Mouse (Mus musculus): ENCODE results near the gene Mapk8ip3. TPM values are rescaled to one million over a fixed set of nuclear protein-coding genes. Genes with fewer than 3 reads are reported as not detected.

The Mapk8ip3 gene
- polyA plus RNA-seq, 1 experiment from 2014 or later: 79.1 TPM

- Histone ChIP-seq H3K4me3 (peak overlapping the region; percentile 70; the same call in 1 of the 2 replicates), H3K4me2 (peak overlapping the region; percentile 100), H3K27ac (no peak overlapping the region), H3K4me1 (replicated peaks) (peaks cover 44% of the 10 kb centered on the region), H3K27me3 (no peaks in the 10 kb centered on the region), H3K36me3 (peaks cover 68% of the 10 kb centered on the region), H3K9ac (peak overlapping the region; percentile 96), H3K9me3 (no peaks in the 10 kb centered on the region)
- no peak for ATAC-seq (ENCODE audit: low FRiP score)
- WGBS: 91% methylated on average over 4 of the region's 4 CpGs
Measured at GRCm38 (mm10) chr17:24898041-24898854, 38.5 kb downstream of the Mapk8ip3 start.

GRCm38 (mm10) chr17:24897600-24897999 is 39.2 kb downstream of the Mapk8ip3 start:
- H3K27ac ChIP-seq: no peak overlapping the region
- H3K4me2 ChIP-seq: peak overlapping the region; percentile 100
- H3K4me1 ChIP-seq (replicated peaks): peaks cover 46% of the 10 kb centered on the region
- H3K9ac ChIP-seq: peak overlapping the region; percentile 96
- ATAC-seq (ENCODE audit: low FRiP score): no peak
- H3K27me3 ChIP-seq: no peaks in the 10 kb centered on the region
- peak overlapping the region; percentile 70 for H3K4me3 ChIP-seq
- H3K9me3 ChIP-seq: no peaks in the 10 kb centered on the region
- 68% methylated on average over 4 of the region's 4 CpGs for WGBS
- H3K36me3 ChIP-seq: peaks cover 68% of the 10 kb centered on the region

- Histone ChIP-seq H3K9me3 (no peaks in the 10 kb centered on the region), H3K36me3 (peaks cover 68% of the 10 kb centered on the region), H3K4me2 (peak overlapping the region; percentile 100), H3K27ac (peak overlapping the region; percentile 91), H3K9ac (peak overlapping the region; percentile 96), H3K27me3 (no peaks in the 10 kb centered on the region), H3K4me3 (peak overlapping the region; percentile 70), H3K4me1 (replicated peaks) (peaks cover 46% of the 10 kb centered on the region)
- WGBS: 35% methylated on average over 11 of the region's 11 CpGs
- ATAC-seq (ENCODE audit: low FRiP score): no peak
Measured at GRCm38 (mm10) chr17:24896993-24897269, 39.8 kb downstream of the Mapk8ip3 start.

- Histone ChIP-seq H3K9ac (peak within 1 kb of the TSS; percentile 96), H3K27ac (peak within 1 kb of the TSS; percentile 91), H3K4me1 (replicated peaks) (peaks cover 46% of the 10 kb centered on the region), H3K4me2 (peak within 1 kb of the TSS; percentile 100), H3K27me3 (no peaks in the 10 kb centered on the region), H3K36me3 (peaks cover 68% of the 10 kb centered on the region), H3K4me3 (peak within 1 kb of the TSS; percentile 70), H3K9me3 (no peaks in the 10 kb centered on the region)
- ATAC-seq (ENCODE audit: low FRiP score): peak; percentile 65
- 2% methylated on average over 50 of the region's 50 CpGs for WGBS
Measured at GRCm38 (mm10) chr17:24896241-24896992, 40.4 kb downstream of the Mapk8ip3 start, which contains the start of gene Nme3. Gene Nme3, plus strand, starts transcription at chr17:24896500.

- ATAC-seq (ENCODE audit: low FRiP score): peak; percentile 4; the same call in 1 of the 2 replicates
- H3K9me3 ChIP-seq: no peaks in the 10 kb centered on the region
- WGBS: 11% methylated on average over 23 of the region's 23 CpGs
- H3K27ac ChIP-seq: peak overlapping the region; percentile 91
- H3K27me3 ChIP-seq: no peaks in the 10 kb centered on the region
- H3K4me3 ChIP-seq: peak overlapping the region; percentile 70
- H3K4me1 ChIP-seq (replicated peaks): peaks cover 46% of the 10 kb centered on the region
- peaks cover 68% of the 10 kb centered on the region for H3K36me3 ChIP-seq
- peak overlapping the region; percentile 96 for H3K9ac ChIP-seq
- H3K4me2 ChIP-seq: peak overlapping the region; percentile 100
Measured at GRCm38 (mm10) chr17:24895571-24896240, 41.1 kb downstream of the Mapk8ip3 start.

DNA sequence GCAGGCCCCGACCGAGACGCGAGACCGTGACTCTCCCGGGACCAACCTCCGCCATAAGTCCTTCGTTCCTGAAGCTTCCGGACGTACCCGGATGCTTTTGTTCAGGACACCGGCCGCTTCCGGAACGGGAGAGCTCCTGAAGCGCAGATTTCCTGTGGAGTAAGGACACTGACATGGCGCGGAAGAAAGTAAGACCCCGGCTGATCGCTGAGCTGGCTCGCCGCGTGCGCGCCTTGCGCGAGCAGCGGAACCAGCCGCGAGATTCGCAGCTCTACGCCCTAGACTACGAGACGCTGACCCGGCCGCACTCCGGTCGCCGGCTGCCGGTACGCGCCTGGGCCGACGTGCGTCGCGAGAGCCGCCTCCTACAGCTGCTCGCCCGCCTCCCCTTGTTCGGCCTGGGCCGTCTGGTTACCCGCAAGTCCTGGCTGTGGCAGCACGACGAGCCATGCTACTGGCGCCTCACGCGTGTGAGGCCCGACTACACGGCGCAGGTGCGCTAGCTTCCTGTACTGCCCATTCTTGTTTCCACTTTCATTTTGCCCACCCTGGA is 41.7 kb downstream of the Mapk8ip3 start, which contains the start of the genes Eme2 and Mrps34:
Gene Eme2, minus strand, starts transcription at position 93 of the 553 bp plus-strand sequence.
Gene Mrps34, plus strand, starts transcription at position 122 of the 553 bp plus-strand sequence.
- Histone ChIP-seq H3K27ac (peak within 1 kb of the TSS; percentile 91), H3K9ac (peak within 1 kb of the TSS; percentile 96), H3K4me2 (peak within 1 kb of the TSS; percentile 100), H3K9me3 (no peaks in the 10 kb centered on the region), H3K27me3 (no peaks in the 10 kb centered on the region), H3K4me3 (peak within 1 kb of the TSS; percentile 70), H3K4me1 (replicated peaks) (peaks cover 48% of the 10 kb centered on the region), H3K36me3 (peaks cover 68% of the 10 kb centered on the region)
- under 1% methylated on average over 62 of the region's 62 CpGs for WGBS
- ATAC-seq (ENCODE audit: low FRiP score): peak; percentile 63

DNA sequence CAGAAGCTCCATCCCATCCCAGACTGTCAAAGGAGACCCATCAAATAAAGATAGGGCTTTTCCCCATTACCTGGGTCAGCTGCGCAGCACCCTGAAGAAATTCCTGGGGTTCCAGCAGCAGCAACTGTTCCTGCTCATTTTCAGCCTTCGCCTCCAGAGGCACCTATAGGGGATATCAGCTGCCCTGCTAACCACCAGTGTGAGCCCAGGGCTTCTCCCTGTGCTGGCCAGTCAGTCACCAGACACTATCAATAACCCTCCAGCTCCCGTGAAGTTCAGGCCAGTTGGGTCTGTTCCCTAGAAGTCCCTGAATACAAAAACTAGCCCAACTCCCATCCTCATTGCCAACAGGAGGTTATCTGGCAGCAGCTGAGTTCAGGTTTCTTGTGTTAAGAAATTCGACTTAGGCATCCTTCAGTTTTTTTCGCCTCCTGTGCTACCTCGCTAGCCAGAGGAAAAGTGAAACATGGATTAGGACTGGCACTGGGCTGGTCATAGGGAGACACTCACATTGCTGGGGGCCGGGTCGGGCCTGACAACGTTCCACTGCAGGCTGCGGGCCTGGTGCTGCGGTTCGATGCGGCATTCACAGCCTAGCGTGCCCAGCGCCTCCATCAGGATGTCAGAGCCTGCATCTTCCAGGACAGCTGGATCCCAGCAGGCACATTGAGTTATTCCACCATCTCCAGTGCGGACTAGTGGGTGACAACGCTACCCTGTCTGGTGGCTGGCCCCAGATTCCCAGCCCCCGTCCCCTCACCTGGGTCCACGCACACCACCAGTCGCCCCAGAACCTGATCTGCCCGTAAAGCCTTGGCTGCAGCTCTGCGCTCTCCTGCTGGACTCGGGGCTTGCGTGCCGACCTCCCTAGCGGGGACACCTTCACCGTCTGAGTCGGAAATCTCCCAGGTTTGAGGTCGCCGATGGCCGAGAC is 42.4 kb downstream of the Mapk8ip3 start:
- no peaks in the 10 kb centered on the region for H3K9me3 ChIP-seq
- peak overlapping the region; percentile 70 for H3K4me3 ChIP-seq
- WGBS: 12% methylated on average over 31 of the region's 31 CpGs
- peak; percentile 38 for ATAC-seq (ENCODE audit: low FRiP score)
- H3K27me3 ChIP-seq: no peaks in the 10 kb centered on the region
- peak overlapping the region; percentile 100 for H3K4me2 ChIP-seq
- peaks cover 49% of the 10 kb centered on the region for H3K4me1 ChIP-seq (replicated peaks)
- peak overlapping the region; percentile 91 for H3K27ac ChIP-seq
- peak overlapping the region; percentile 96 for H3K9ac ChIP-seq
- peaks cover 68% of the 10 kb centered on the region for H3K36me3 ChIP-seq

GRCm38 (mm10) chr17:24893276-24893675 is 43.5 kb downstream of the Mapk8ip3 start:
- Histone ChIP-seq H3K27me3 (no peaks in the 10 kb centered on the region), H3K4me2 (no peak overlapping the region), H3K9me3 (no peaks in the 10 kb centered on the region), H3K36me3 (peaks cover 63% of the 10 kb centered on the region), H3K4me3 (no peak overlapping the region), H3K27ac (no peak overlapping the region), H3K4me1 (replicated peaks) (peaks cover 52% of the 10 kb centered on the region), H3K9ac (0 out of 2 replicates have a peak overlapping the region, but pooled peaks have one; percentile 96)
- WGBS: 91% methylated on average over 2 of the region's 2 CpGs
- no peak for ATAC-seq (ENCODE audit: low FRiP score)

GRCm38 (mm10) chr17:24892785-24893184 is 44.0 kb downstream of the Mapk8ip3 start:
- WGBS: 92% methylated on average over 12 of the region's 12 CpGs
- H3K36me3 ChIP-seq: peaks cover 58% of the 10 kb centered on the region
- no peak overlapping the region for H3K27ac ChIP-seq
- no peaks in the 10 kb centered on the region for H3K27me3 ChIP-seq
- no peak overlapping the region for H3K9ac ChIP-seq
- peaks cover 52% of the 10 kb centered on the region for H3K4me1 ChIP-seq (replicated peaks)
- no peak for ATAC-seq (ENCODE audit: low FRiP score)
- H3K4me2 ChIP-seq: no peak overlapping the region
- no peaks in the 10 kb centered on the region for H3K9me3 ChIP-seq
- H3K4me3 ChIP-seq: no peak overlapping the region

GRCm38 (mm10) chr17:24891321-24891720 is 45.5 kb downstream of the Mapk8ip3 start:
- 89% methylated on average over 13 of the region's 13 CpGs for WGBS
- Histone ChIP-seq H3K27me3 (no peaks in the 10 kb centered on the region), H3K9me3 (no peaks in the 10 kb centered on the region), H3K4me2 (no peak overlapping the region), H3K4me1 (replicated peaks) (peaks cover 49% of the 10 kb centered on the region), H3K9ac (no peak overlapping the region; the same call in 1 of the 2 replicates), H3K4me3 (no peak overlapping the region), H3K27ac (no peak overlapping the region), H3K36me3 (peaks cover 52% of the 10 kb centered on the region)
- no peak for ATAC-seq (ENCODE audit: low FRiP score)

Measured in hindbrain, embryonic 13.5 days (tissue).